Mouse (Mus musculus) frontal cortex, postnatal 14 days (tissue): ENCODE measurements around the gene Defb48.

Source experiments
- DNase-seq, 2 experiments: peaks; one replicate each; pipeline ENCODE4 v3.0.0; 2022; ENCODE audit warnings: low spot score in 2 of 2

Gene Defb48

GRCm38 (mm10) chr14:62935361-62935760, 48.9 kb downstream of the Defb48 start:
- no peak for DNase-seq

- DNase-seq, result no peak
Observed at GRCm38 (mm10) chr14:62928101-62928541, 56.2 kb downstream of the Defb48 start.
